Mouse (Mus musculus) CD8-positive naive resting alpha-beta T cell, adult 2 months (primary cell): ENCODE measurements around the gene Plppr2.

ENCODE experiments used
- DNase-seq, 2 experiments: peaks; one replicate each; pipeline ENCODE4 v3.0.0; 2022; ENCODE audit warnings: low read depth in 2 of 2, low spot score in 2 of 2

Plppr2 gene

GRCm38 (mm10) chr9:21932006-21932405 lies 4.8 kb upstream of the Plppr2 start:
- DNase-seq = no peak

GRCm38 (mm10) chr9:21932445-21933137 lies 4.2 kb upstream of the Plppr2 start:
- DNase-seq = no peak

DNA sequence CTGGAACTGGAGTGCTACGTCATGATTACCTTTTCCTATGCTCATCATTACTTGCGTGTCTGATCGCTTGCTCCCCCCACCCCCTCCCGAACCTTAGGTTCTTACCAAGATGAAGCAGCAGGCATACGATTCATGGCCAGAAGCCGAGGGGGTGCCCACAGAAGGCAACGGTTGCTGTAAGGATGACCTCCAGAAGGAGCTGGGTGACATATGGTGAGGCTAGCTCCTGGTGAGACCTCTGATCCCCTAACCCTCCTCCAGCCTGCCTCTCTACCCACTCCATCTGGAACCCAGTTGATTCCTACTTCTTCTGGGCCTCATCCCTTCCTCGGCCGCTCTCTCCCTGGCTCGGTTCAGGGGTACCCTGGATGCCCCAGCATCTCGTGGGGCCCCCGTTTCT lies 2.8 kb upstream of the Plppr2 start:
- DNase-seq = no peak

GRCm38 (mm10) chr9:21935466-21936131 lies 1.2 kb upstream of the Plppr2 start:
- DNase-seq = no peak

DNA sequence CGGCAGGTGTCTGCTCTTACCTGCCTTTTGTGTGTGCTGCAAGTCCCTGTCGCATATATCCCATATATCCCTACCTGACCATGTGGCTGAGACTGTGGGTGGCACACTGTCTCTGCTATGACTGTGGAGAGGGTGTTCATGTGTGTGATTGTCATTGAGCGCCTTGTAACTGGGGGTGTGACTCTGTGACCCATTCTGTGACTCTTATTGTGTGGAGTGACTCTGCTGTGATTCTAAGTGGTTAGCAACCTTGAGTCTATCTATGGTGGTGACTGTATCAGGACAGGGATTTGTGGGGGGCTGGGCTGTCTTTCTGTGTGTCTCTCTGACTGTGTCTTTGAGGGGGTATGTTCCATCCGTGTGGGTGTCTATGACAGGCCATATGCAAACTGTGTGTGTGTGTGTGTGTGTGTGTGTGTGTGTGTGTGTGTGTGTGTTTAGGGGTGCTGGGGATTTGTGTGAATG lies 910 bp downstream of the Plppr2 start:
- DNase-seq = no peak

GRCm38 (mm10) chr9:21938234-21938855 lies 1.5 kb downstream of the Plppr2 start:
- no peak for DNase-seq

DNA sequence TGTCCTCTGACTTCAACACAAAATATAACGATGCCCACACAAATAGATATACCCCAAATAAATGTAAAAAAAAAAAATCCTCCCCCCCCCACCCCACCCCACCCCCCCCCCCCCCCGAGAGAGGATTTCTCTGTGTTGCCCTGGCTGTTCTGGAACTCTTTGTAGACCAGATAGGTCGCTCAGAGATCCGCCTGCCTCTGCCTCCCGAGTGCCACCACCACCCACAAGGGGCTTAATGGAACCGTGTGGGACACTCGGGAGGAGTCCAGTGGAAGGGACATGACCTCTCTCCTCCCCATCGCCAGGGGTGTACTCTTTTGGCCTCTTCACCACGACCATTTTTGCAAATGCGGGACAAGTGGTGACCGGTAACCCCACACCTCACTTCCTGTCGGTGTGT lies 6.2 kb downstream of the Plppr2 start:
- DNase-seq = no peak

DNA sequence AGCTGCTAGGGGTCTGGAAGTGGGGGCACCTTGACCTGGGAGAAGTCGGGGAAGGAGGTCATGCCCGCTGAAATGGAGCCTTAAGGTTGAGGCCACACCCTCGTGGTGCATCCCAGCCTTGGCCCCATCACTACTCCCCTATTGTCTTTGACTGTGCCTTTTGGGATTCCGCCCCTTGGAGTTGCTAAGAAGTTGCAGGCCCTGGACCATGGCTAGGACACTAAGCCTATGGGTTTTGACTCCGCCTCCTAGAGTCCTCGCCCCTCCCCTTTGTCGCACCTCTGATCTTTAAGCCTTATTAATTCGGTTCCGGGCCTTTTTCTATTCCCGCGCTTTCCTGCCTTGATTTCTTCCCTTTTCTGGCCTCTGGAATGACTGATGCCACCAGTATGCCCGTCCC lies 6.8 kb downstream of the Plppr2 start:
- no peak for DNase-seq

GRCm38 (mm10) chr9:21944267-21944666 lies 7.4 kb downstream of the Plppr2 start:
- no peak for DNase-seq

- DNase-seq = no peak
These were observed 10.8 kb downstream of the Plppr2 start for GRCm38 (mm10) chr9:21947540-21948130.

GRCm38 (mm10) chr9:21948146-21948545 lies 11.3 kb downstream of the Plppr2 start:
- DNase-seq = no peak

DNA sequence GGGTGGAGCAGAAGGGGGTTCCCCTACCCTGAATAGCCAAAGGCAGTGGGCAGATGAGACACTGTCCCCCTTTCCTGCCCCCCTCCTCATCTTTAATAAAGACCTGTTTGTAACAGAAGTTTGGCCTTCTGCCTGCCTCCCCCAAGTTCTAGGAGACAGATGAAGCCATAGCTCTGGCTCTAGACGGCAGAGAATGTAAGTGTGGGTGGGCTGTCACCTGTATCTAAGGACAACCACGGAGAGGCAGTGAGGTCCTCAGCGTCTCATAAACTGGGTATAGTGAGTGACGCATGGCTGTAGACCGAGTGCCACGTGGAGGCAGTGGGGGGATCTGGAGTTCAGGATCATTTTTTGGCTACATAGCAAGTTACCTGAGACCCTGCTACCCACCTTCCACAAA lies 12.0 kb downstream of the Plppr2 start:
- DNase-seq = no peak

GRCm38 (mm10) chr9:21950322-21950721 lies 13.5 kb downstream of the Plppr2 start:
- peak; percentile 56 to 63 for DNase-seq

GRCm38 (mm10) chr9:21951977-21952376 lies 15.1 kb downstream of the Plppr2 start:
- DNase-seq = peak in 1 of 2 experiments; percentile 24

DNA sequence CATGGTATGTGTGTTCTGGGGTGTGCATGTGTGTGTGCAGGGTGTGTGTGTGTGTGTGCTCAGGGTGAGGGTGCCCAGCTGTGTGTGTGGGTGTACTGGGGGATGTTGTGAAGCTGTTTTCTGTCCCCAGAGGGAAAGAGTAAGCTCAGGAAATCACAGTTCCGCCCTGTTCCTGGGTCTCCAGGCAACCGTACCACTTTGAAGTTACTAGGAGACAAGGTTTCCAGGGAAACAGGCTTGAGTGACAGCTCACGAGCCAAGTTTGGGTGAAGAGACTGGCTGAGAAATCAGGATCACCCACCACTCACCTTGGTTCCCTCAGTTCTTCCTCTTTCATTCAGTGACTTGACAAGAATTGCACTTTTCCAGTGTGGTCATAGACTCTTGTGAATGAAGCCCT lies 16.8 kb downstream of the Plppr2 start:
- no peak for DNase-seq

- DNase-seq = no peak
These were observed 17.8 kb downstream of the Plppr2 start for GRCm38 (mm10) chr9:21954635-21955034.

- no peak for DNase-seq
These were observed 18.4 kb downstream of the Plppr2 start for GRCm38 (mm10) chr9:21955225-21955569.

DNA sequence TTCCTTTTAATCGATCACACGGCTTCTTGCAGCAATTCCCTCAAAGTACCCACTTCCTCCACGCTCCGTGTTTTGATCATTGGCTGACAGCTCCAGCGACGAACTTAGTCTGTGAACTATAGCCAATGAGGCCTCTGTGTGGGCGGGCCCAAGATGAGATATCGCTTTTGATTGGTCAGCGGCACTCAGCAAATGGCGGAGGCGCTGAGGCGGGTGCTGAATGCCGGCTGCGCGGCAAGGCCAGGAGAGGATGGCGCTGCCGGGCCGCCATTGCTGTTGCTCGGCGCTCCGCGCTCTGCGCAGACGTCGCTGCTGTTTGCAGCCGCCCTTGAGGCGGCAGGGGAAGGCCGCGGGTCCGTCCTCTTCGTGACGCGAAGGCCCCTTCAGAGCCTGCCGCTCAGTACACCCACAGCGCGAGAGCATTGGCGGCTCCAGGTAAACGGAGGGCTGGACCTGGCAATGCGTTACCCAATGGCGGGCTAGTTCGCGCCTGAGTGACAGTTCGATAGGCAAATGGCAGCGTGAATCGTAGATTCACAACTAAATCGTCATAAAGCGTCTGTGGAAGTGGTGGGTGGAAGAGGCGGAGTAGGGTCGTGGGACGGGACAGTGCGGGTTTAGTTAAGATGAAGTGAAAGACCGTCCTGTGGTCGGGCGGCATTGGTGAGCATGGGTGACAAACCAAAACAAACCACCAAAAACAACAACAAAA lies 18.9 kb downstream of the Plppr2 start, which contains the start of gene Swsap1:
TSS of gene Swsap1 (plus strand) at position 186 of the 712 bp plus-strand sequence.
- DNase-seq = peak; percentile 94 to 98

DNA sequence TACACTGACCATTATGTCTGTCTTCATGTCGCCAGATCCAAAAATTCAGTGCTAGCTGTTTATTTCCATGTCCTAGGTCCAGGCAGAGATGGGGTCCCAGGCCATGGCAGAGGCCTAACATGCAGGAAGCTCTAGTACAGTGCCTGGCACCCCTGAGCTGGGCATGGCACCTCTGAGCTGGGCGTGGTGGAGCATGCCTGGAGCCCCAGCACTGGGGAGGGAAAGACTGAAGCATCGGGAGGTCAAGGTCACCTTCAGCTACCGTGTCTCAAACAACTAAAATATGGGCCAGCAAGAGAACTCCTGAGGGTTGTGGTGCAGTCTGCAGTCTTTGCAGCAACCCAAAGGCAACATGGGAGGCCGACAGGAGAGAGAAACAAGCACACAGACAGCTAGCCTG lies 21.5 kb downstream of the Plppr2 start:
- DNase-seq = no peak

GRCm38 (mm10) chr9:21959244-21959643 lies 22.4 kb downstream of the Plppr2 start:
- DNase-seq = no peak

DNA sequence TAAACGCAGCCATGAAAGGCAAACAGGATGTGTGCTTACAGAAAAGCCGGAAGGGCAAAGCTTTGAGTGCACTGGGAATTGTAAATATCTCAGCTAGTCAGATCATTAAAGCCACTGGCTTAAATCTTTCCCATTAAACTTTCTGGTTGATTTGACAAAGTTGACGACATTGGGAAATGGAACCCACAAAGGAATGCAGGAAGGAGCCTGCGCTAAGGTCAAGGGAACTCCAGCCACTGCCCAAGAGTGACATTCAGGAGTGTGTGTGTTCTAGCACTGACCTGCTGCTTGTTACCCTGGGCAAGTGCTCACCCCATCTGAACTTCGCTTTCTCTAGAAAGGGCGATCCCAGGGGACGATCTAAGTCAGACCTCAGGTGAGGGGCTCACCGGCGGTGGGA lies 23.3 kb downstream of the Plppr2 start:
- DNase-seq = no peak
